In genomic region chr17:45563655-45564530, GRCm38 (mm10) we compare ENCODE assay signal across 7 mouse cellular contexts. TPM values are rescaled to one million over a fixed set of nuclear protein-coding genes. Genes with fewer than 3 reads are reported as not detected.
DNase-seq lines count a peak whose midpoint lies in the region; ATAC-seq lines count a peak whose summit lies in the region.

Gene Slc35b2 (plus strand): TSS chr17:45563874.

- peak within 1 kb of the TSS; percentile 90 for H3K9ac ChIP-seq in embryonic facial prominence, embryonic 12.5 days
- peak within 1 kb of the TSS; percentile 87 for H3K9ac ChIP-seq in limb, embryonic 12.5 days (replicated peaks)
- peak within 1 kb of the TSS; percentile 86 for H3K9ac ChIP-seq in midbrain, embryonic 14.5 days (replicated peaks; ENCODE audit: low read length)

- DNase-seq in adrenal gland, postnatal 10 days = peak; percentile 98
- peak; percentile 100 for DNase-seq in heart, adult 11 months
- peak; percentile 91 for DNase-seq in kidney, adult 18-20 months
- DNase-seq in midbrain, embryonic 14.5 days = peak; percentile 95
- DNase-seq in spleen, adult 12 weeks (ENCODE audit: low spot score) = peak; percentile 74

- 2% methylated on average over 47 of the region's 61 CpGs for WGBS in embryonic facial prominence, embryonic 12.5 days
- WGBS in limb, embryonic 12.5 days = 1% methylated on average over 61 of the region's 61 CpGs
- WGBS in midbrain, embryonic 14.5 days = under 1% methylated on average over 57 of the region's 61 CpGs

- peak within 1 kb of the TSS; percentile 96 for H3K4me2 ChIP-seq in embryonic facial prominence, embryonic 12.5 days (replicated peaks)
- H3K4me2 ChIP-seq in limb, embryonic 12.5 days = peak within 1 kb of the TSS; percentile 97
- peak within 1 kb of the TSS; percentile 95 for H3K4me2 ChIP-seq in midbrain, embryonic 14.5 days (ENCODE audit: low read length)

- no peaks in the 10 kb centered on the region for H3K9me3 ChIP-seq in embryonic facial prominence, embryonic 12.5 days
- H3K9me3 ChIP-seq in limb, embryonic 12.5 days = no peaks in the 10 kb centered on the region
- no peaks in the 10 kb centered on the region for H3K9me3 ChIP-seq in midbrain, embryonic 14.5 days (ENCODE audit: control insufficient read depth, low read length)

- peaks cover 29% of the 10 kb centered on the region for H3K36me3 ChIP-seq in embryonic facial prominence, embryonic 12.5 days
- peaks cover 47% of the 10 kb centered on the region for H3K36me3 ChIP-seq in limb, embryonic 12.5 days
- peaks cover 32% of the 10 kb centered on the region for H3K36me3 ChIP-seq in midbrain, embryonic 14.5 days (ENCODE audit: control insufficient read depth, insufficient read depth, low read length)

- peak within 1 kb of the TSS; percentile 87 for H3K4me3 ChIP-seq in embryonic facial prominence, embryonic 12.5 days
- peak within 1 kb of the TSS; percentile 84 for H3K4me3 ChIP-seq in limb, embryonic 12.5 days (replicated peaks)
- H3K4me3 ChIP-seq in midbrain, embryonic 14.5 days (replicated peaks; ENCODE audit: low read depth, low read length) = peak within 1 kb of the TSS; percentile 78

- peaks cover 13% of the 10 kb centered on the region for H3K4me1 ChIP-seq in embryonic facial prominence, embryonic 12.5 days
- peaks cover 18% of the 10 kb centered on the region for H3K4me1 ChIP-seq in limb, embryonic 12.5 days (replicated peaks)
- peaks cover 8% of the 10 kb centered on the region for H3K4me1 ChIP-seq in midbrain, embryonic 14.5 days (ENCODE audit: control insufficient read depth, insufficient read depth, low read length)

- ATAC-seq in embryonic facial prominence, embryonic 12.5 days (ENCODE audit: insufficient number of reproducible peaks, insufficient read depth, low FRiP score, low TSS enrichment) = peak; percentile 72
- peak; percentile 84 for ATAC-seq in limb, embryonic 12.5 days (ENCODE audit: insufficient number of reproducible peaks, insufficient read depth, low FRiP score, low TSS enrichment, low read depth)
- ATAC-seq in midbrain, embryonic 14.5 days (ENCODE audit: low FRiP score, low TSS enrichment) = peak; percentile 84

- H3K27me3 ChIP-seq in embryonic facial prominence, embryonic 12.5 days = no peaks in the 10 kb centered on the region
- no peaks in the 10 kb centered on the region for H3K27me3 ChIP-seq in limb, embryonic 12.5 days
- no peaks in the 10 kb centered on the region for H3K27me3 ChIP-seq in midbrain, embryonic 14.5 days (ENCODE audit: control insufficient read depth, insufficient read depth, low read length)

- H3K27ac ChIP-seq in embryonic facial prominence, embryonic 12.5 days = peak within 1 kb of the TSS; percentile 77
- H3K27ac ChIP-seq in limb, embryonic 12.5 days = peak within 1 kb of the TSS; percentile 88
- peak within 1 kb of the TSS; percentile 82 for H3K27ac ChIP-seq in midbrain, embryonic 14.5 days (replicated peaks; ENCODE audit: low read depth, low read length)

RNA-seq across cellular contexts. Expression of gene Slc35b2, which starts in this region (rescaled TPM):
- 10 to 100 TPM; 65.9 TPM for total RNA-seq in adrenal gland, postnatal 10 days (2021)
- 108 and 109 TPM in 2 replicates for polyA plus RNA-seq in embryonic facial prominence, embryonic 12.5 days (2016; fragmentation: Nextera tagmentation; extraction: Ambion mirVana)
- 96.9 and 106 TPM in 2 replicates for polyA plus RNA-seq in limb, embryonic 12.5 days (2016; fragmentation: Nextera tagmentation; extraction: Ambion mirVana)
- polyA plus RNA-seq in midbrain, embryonic 14.5 days (2014; fragmentation: Nextera tagmentation; extraction: Ambion mirVana) = 73.0 and 77.1 TPM in 2 replicates

Comparison
In these comparisons a context has a peak if more than half of its experiments do, and no peak if none do; other contexts are left out.
1. Peak in every context shown above with its lines: DNase-seq, ATAC-seq, H3K4me3 ChIP-seq and H3K27ac ChIP-seq.